Mouse (Mus musculus): ENCODE measurements at regions not wholly inside any gene's neighbourhood (a gene's known extent, or its start where the extent isn't known, plus 50 kb on each side); places are given as distances from the start of the nearest gene placed in this dataset.
"Not testable (repeated sequence)": the region's sequence is repeated elsewhere in the genome, so short reads cannot be mapped to it uniquely, and the experiment has no call there.

GRCm38 (mm10) chr7:36224416-36224815 is 421.6 kb upstream of the Zfp507 start:
- in situ Hi-C loops (cut with MboI, MseI) = no loop called here

DNA sequence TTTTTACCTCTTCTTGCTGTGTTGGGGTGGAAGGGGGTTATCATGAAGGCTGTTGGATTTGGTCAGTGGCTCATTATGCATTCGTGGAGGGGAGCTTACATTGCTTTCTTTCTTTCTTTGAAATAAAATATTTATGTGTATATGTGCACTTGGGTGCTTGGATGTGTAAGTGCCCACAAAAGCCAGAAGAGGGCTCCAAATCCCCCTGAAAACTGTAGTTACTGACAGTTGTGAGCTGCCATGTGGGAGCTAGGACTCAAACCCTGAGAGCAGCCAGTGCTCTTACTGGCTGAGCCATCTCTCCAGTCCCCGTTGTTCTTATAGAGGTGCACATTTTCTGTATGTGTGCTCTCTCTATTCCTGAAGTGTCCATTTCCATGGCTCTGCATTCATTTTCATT is 415.6 kb upstream of the Zfp507 start:
- in situ Hi-C loops (cut with MboI, MseI) = no loop called here

- in situ Hi-C loops (cut with MboI, MseI) = no loop called here
Observed at GRCm38 (mm10) chr7:36210034-36210433, 407.2 kb upstream of the Zfp507 start.

DNA sequence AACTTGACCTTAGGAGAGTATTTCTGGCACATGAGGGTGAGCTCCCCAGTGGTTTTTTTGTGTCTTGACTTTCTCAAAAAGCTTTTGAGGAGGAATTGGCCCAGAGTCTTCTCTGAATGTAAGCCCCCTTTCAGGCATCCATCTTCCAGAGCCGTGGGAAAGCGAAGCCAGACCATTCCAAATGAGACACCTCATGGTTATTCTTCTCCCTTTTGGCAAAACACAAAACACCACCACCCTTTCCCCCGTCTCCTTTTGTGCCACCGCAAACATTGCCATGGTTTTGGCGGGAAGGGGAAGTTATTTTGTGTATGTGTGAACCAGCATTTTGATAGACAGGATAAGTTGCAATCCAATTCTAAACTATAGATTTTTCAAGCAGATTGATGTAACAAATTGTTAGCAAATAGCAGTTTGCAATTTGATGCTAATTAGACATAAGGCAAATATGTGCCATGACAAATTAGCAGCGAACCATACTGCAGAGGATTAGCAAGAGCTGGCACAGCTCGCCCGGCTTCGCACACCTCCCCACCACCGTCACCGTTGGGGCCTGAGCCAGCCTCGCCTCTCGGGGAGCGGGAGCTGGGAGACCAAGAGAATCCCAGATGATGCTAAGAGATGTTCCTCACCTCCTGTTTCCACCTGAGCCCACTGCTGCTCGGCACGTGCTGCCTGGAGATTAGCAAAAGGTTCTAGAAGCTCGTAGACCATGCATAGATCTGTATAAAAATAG is 404.9 kb upstream of the Zfp507 start:
- in situ Hi-C loops (cut with MboI, MseI) = no loop called here

DNA sequence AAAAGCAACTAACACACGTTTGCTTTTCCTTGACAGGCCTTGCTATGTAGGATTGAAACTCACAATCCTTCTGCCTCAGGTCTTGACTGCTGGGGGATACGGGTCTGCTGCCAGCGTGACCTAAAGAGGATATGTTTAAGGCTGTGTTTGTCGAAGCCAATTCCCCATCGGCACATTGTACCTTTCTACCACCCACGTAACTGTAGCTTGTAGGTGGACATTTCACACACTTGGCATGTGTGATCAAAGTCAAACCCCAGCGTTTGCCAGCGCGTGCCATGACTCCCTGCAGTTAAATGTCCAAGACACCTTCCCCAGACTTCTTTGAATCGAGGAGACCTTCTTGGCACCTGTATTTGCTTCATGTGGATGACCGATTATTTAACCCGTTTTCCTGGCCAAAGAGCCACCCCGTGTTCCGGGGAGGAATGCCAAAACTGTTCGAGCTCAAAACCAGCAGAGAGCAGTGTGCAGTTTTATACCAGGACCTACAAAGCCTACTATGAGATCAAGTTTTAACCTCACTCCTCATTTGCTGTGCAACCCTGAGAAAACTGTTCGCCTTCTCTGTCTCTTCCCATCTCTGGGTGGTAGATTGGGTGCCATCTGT is 395.4 kb upstream of the Zfp507 start:
- in situ Hi-C loops (cut with MboI, MseI) = no loop called here

GRCm38 (mm10) chr7:36196154-36196720 is 393.4 kb upstream of the Zfp507 start:
- in situ Hi-C loops (cut with MboI, MseI) = no loop called here

GRCm38 (mm10) chr7:36192645-36193044 is 389.8 kb upstream of the Zfp507 start:
- in situ Hi-C loops (cut with MboI, MseI) = no loop called here

DNA sequence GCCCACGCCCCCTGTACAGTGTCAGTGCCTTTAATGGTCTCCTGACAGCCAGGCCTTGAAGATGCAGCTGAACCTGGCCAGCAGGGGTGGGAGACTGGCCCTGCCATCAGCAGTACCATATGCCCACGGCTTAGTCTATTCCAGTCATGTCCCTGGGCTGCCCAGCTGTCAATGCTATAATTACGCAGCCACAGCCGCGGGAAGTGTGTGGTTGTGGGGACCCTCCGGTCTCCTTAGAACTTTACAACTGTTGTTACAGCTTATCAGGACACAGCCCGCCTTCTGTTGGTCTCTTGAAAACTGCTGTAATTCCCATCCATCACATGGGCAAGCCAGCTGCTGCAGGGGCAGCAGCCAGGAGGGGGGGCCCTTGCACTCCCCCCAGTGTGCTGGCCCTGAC is 375.1 kb upstream of the Zfp507 start:
- in situ Hi-C loops (cut with MboI, MseI) = no loop called here

GRCm38 (mm10) chr7:36175296-36175695 is 372.5 kb upstream of the Zfp507 start:
- in situ Hi-C loops (cut with MboI, MseI) = no loop called here

DNA sequence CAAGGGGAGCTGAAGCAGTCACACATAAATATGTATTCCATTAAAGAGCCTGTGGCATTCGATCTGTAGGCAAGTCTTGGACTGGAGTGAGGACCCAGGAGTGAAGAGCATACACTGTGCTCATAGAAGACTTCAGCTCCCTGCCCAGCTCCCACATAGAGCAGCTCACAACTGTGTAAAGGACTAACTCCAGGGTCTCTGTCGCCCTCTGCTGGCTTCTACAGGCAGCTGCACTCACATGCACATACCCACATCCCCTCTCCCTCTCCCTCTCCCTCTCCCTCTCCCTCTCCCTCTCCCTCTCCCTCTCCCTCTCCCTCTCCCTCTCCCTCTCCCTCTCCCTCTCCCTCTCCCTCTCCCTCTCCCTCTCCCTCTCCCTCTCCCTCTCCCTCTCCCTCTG is 369.7 kb upstream of the Zfp507 start:
- in situ Hi-C loops (cut with MboI, MseI) = not testable (repeated sequence)

DNA sequence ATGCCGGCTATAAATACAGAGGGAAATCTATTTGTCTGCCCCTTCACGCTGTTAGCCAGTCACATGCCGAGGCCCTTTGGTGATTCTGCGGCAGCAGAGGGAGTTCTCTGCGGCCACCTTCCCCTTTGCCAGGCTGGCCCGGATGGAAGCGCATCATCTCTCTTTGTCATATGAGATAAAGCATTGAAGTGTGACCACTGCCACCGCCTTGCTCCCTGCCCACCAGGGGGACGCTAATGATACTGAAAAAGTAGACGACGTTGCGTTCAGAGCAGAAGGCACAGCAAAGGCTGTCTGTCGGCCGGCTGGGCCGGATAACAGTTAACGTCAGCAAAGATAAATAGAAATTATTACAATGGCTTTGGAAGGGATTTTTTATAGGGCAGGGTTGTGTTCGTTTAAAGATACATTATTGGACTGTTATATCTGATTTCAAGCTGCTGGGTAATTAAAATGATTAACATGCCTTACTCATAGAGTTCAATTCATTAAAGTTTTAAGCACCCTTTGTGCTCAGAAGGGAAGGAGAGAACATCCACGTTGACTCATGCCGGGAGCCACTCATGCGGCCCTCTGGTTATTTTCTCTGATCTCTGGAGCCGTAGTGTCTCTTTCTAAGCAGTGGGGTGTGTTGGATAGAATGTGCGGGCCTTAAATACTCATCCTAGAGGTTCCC is 354.6 kb upstream of the Zfp507 start:
- in situ Hi-C loops (cut with MboI, MseI) = no loop called here

- in situ Hi-C loops (cut with MboI, MseI) = no loop called here
Observed at GRCm38 (mm10) chr7:36156595-36156994, 353.8 kb upstream of the Zfp507 start.

DNA sequence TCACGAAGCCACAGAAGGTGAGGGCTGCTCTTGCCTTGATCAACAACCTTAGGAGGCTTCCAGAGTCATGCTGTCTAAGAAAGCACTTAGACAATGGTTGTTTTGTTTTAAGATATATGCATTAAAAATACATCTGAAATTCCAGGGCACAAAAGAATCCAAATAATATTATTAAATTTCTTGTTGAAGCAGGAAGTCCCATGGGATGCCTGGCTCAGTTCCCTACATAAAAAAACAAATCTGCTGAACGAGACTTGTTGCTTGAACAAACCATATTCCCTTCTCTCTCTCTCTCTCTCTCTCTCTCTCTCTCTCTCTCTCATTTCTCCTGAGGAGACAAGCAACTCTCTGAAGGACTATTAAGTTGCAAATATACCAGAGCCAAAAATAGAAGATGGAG is 352.8 kb upstream of the Zfp507 start:
- in situ Hi-C loops (cut with MboI, MseI) = no loop called here

- in situ Hi-C loops (cut with MboI, MseI) = no loop called here
Observed at GRCm38 (mm10) chr7:36155159-36155558, 352.4 kb upstream of the Zfp507 start.

DNA sequence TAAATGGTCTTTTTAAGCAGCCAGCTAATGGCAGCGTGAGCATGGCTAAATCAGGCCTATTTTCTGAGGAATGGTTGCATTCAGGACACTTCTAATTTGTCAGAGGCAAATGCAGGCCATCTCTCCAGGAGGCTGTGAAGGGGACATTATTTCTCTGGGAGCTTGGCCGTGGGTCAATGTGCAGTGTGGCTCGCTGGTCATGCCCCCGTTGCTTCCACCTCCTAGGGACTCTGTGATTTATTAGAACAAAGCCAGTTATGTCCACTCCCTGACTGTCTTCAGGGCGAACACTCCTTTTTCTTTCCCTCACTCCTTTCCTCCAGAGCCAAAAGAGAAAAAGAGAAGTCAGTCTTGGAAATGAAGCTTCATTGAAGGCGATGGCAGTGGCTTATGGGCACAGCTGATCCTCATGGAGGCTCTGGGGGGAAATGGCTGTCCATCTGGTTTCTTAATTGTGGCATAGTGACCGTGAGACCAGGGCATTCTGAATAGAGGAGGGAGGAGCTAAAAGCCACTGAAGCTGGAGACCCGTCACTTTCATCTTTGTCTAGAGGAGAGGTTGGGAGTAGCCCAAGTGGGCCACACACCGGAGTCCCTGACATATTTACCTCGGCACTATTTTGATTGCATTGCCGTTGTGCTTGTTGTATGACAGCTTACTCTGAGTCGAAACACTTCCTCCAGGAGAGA is 348.2 kb upstream of the Zfp507 start:
- in situ Hi-C loops (cut with MboI, MseI) = no loop called here

- in situ Hi-C loops (cut with MboI, MseI) = no loop called here
Observed at GRCm38 (mm10) chr7:36136571-36136970, 333.8 kb upstream of the Zfp507 start.

DNA sequence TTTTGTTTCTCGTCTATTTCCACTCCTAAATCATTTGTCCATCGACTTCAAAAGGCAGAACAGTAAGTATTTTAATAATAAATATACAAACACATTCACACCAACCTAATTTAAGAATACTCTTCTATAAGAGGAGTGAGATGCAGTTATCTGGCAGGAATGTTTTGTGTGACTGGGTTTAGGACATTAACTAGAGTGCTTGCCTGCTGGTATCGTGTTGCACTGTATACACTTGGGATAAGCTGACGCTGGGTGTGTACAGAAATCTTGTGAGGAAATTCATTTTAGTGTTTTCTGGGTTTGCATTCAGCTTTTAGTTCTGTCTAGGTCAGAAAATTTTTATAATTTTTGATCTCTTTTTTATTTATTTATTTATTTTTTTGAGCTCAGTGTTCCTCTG is 331.8 kb upstream of the Zfp507 start:
- in situ Hi-C loops (cut with MboI, MseI) = no loop called here

- in situ Hi-C loops (cut with MboI, MseI) = no loop called here
Observed at GRCm38 (mm10) chr7:36133658-36134143, 330.9 kb upstream of the Zfp507 start.

GRCm38 (mm10) chr7:36133026-36133425 is 330.2 kb upstream of the Zfp507 start:
- in situ Hi-C loops (cut with MboI, MseI) = no loop called here

- in situ Hi-C loops (cut with MboI, MseI) = no loop called here
Observed at GRCm38 (mm10) chr7:36132569-36132968, 329.8 kb upstream of the Zfp507 start.

DNA sequence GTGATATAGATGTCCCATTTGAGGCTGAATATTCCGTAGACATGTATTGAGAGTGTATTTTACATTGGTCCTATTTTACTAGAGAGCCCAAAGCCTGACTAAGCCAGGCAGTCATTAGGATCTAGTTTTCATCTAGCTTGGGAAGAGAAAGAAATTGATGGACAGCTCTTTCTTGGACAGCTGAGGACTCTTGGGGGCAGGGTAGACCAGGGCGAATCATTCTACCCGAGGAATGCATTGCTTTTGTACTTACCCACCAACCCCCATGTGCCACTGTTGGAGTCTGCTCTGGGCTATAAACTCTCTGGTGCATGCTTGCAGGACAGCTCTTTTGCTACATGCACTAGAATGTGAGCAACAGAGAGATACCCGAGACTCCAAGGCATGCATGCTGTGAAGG is 294.3 kb upstream of the Zfp507 start:
- in situ Hi-C loops (cut with MboI, MseI) = no loop called here
